Mouse (Mus musculus): ENCODE results near the gene Bcas3. TPM values are rescaled to one million over a fixed set of nuclear protein-coding genes. Genes with fewer than 3 reads are reported as not detected.

Gene Bcas3
- polyA plus RNA-seq, 1 experiment from 2014 or later: 18.1 TPM

GRCm38 (mm10) chr11:85518025-85518756 is 165.2 kb downstream of the Bcas3 start:
- no peak for ATAC-seq (ENCODE audit: insufficient read depth)
- H3K4me3 ChIP-seq (replicated peaks): no peak overlapping the region
- H3K4me1 ChIP-seq (replicated peaks): 0 out of 2 replicates have a peak, but pooled peaks cover 5% of the 10 kb centered on the region
- H3K4me2 ChIP-seq: no peak overlapping the region
- H3K9ac ChIP-seq: no peak overlapping the region
- no peaks in the 10 kb centered on the region for H3K9me3 ChIP-seq (replicated peaks)
- 26% methylated on average over 3 of the region's 3 CpGs for WGBS (ENCODE audit: insufficient replicate concordance)
- no peaks in the 10 kb centered on the region for H3K36me3 ChIP-seq (replicated peaks)
- H3K27ac ChIP-seq (replicated peaks): no peak overlapping the region
- H3K27me3 ChIP-seq: no peaks in the 10 kb centered on the region

GRCm38 (mm10) chr11:85520236-85520635 is 167.3 kb downstream of the Bcas3 start:
- no peak for ATAC-seq (ENCODE audit: insufficient read depth)

GRCm38 (mm10) chr11:85520996-85521395 is 168.0 kb downstream of the Bcas3 start:
- Histone ChIP-seq H3K9ac (no peak overlapping the region), H3K36me3 (replicated peaks) (no peaks in the 10 kb centered on the region), H3K27me3 (peaks cover 20% of the 10 kb centered on the region), H3K9me3 (replicated peaks) (no peaks in the 10 kb centered on the region), H3K4me2 (no peak overlapping the region), H3K4me3 (replicated peaks) (no peak overlapping the region), H3K4me1 (replicated peaks) (peaks cover 11% of the 10 kb centered on the region; the same call in 1 of the 2 replicates), H3K27ac (replicated peaks) (no peak overlapping the region)
- no peak for ATAC-seq (ENCODE audit: insufficient read depth)
- WGBS (ENCODE audit: insufficient replicate concordance): 49% methylated on average over 4 of the region's 4 CpGs

More at GRCm38 (mm10) chr11:85520236-85520635, 167.3 kb downstream of the Bcas3 start:
- Histone ChIP-seq H3K4me1 (replicated peaks) (peaks cover 11% of the 10 kb centered on the region; the same call in 1 of the 2 replicates), H3K27me3 (peaks cover 12% of the 10 kb centered on the region), H3K36me3 (replicated peaks) (no peaks in the 10 kb centered on the region), H3K27ac (replicated peaks) (0 out of 2 replicates have a peak overlapping the region, but pooled peaks have one; percentile 9), H3K9me3 (replicated peaks) (no peaks in the 10 kb centered on the region), H3K9ac (no peak overlapping the region), H3K4me2 (no peak overlapping the region), H3K4me3 (replicated peaks) (no peak overlapping the region)
- WGBS (ENCODE audit: insufficient replicate concordance): 82% methylated on average over 12 of the region's 12 CpGs

GRCm38 (mm10) chr11:85523646-85524045 is 170.7 kb downstream of the Bcas3 start:
- Histone ChIP-seq H3K9me3 (replicated peaks) (no peaks in the 10 kb centered on the region), H3K27ac (replicated peaks) (no peak overlapping the region), H3K9ac (no peak overlapping the region), H3K4me2 (no peak overlapping the region), H3K4me1 (replicated peaks) (peaks cover 6% of the 10 kb centered on the region; the same call in 1 of the 2 replicates), H3K4me3 (replicated peaks) (no peak overlapping the region), H3K36me3 (replicated peaks) (no peaks in the 10 kb centered on the region), H3K27me3 (peaks cover 40% of the 10 kb centered on the region)
- WGBS (ENCODE audit: insufficient replicate concordance): 52% methylated on average over 6 of the region's 6 CpGs
- ATAC-seq (ENCODE audit: insufficient read depth): no peak

GRCm38 (mm10) chr11:85524186-85524585 is 171.2 kb downstream of the Bcas3 start:
- peak overlapping the region; percentile 10; the same call in 1 of the 2 replicates for H3K4me3 ChIP-seq (replicated peaks)
- ATAC-seq (ENCODE audit: insufficient read depth): no peak

GRCm38 (mm10) chr11:85524841-85525500 is 172.0 kb downstream of the Bcas3 start:
- H3K27ac ChIP-seq (replicated peaks): 0 out of 2 replicates have a peak overlapping the region, but pooled peaks have one; percentile 24
- H3K4me2 ChIP-seq: no peak overlapping the region
- no peaks in the 10 kb centered on the region for H3K36me3 ChIP-seq (replicated peaks)
- no peak overlapping the region for H3K9ac ChIP-seq
- H3K4me3 ChIP-seq (replicated peaks): no peak overlapping the region
- WGBS (ENCODE audit: insufficient replicate concordance): 34% methylated on average over 16 of the region's 16 CpGs
- H3K4me1 ChIP-seq (replicated peaks): peaks cover 16% of the 10 kb centered on the region
- peaks cover 40% of the 10 kb centered on the region for H3K27me3 ChIP-seq
- ATAC-seq (ENCODE audit: insufficient read depth): 0 out of 2 replicates have a peak, but pooled peaks have one; percentile 16
- H3K9me3 ChIP-seq (replicated peaks): no peaks in the 10 kb centered on the region

More at GRCm38 (mm10) chr11:85524186-85524585, 171.2 kb downstream of the Bcas3 start:
- no peak overlapping the region for H3K27ac ChIP-seq (replicated peaks)
- peak overlapping the region; percentile 45 for H3K4me2 ChIP-seq
- WGBS (ENCODE audit: insufficient replicate concordance): 34% methylated on average over 12 of the region's 12 CpGs
- H3K9me3 ChIP-seq (replicated peaks): no peaks in the 10 kb centered on the region
- peaks cover 9% of the 10 kb centered on the region for H3K4me1 ChIP-seq (replicated peaks)
- no peaks in the 10 kb centered on the region for H3K36me3 ChIP-seq (replicated peaks)
- H3K9ac ChIP-seq: no peak overlapping the region
- H3K27me3 ChIP-seq: peaks cover 40% of the 10 kb centered on the region

GRCm38 (mm10) chr11:85525501-85525885 is 172.5 kb downstream of the Bcas3 start:
- H3K27me3 ChIP-seq: peaks cover 40% of the 10 kb centered on the region
- no peak for ATAC-seq (ENCODE audit: insufficient read depth)
- no peak overlapping the region for H3K9ac ChIP-seq
- H3K4me3 ChIP-seq (replicated peaks): no peak overlapping the region
- H3K27ac ChIP-seq (replicated peaks): no peak overlapping the region
- H3K36me3 ChIP-seq (replicated peaks): no peaks in the 10 kb centered on the region
- H3K4me2 ChIP-seq: no peak overlapping the region
- H3K9me3 ChIP-seq (replicated peaks): no peaks in the 10 kb centered on the region
- WGBS (ENCODE audit: insufficient replicate concordance): 34% methylated on average over 10 of the region's 10 CpGs
- peaks cover 20% of the 10 kb centered on the region for H3K4me1 ChIP-seq (replicated peaks)

GRCm38 (mm10) chr11:85525979-85526775 is 173.2 kb downstream of the Bcas3 start:
- no peak overlapping the region for H3K4me2 ChIP-seq
- ATAC-seq (ENCODE audit: insufficient read depth): no peak
- no peaks in the 10 kb centered on the region for H3K9me3 ChIP-seq (replicated peaks)
- H3K4me3 ChIP-seq (replicated peaks): no peak overlapping the region
- no peak overlapping the region for H3K27ac ChIP-seq (replicated peaks)
- H3K36me3 ChIP-seq (replicated peaks): no peaks in the 10 kb centered on the region
- H3K27me3 ChIP-seq: peaks cover 40% of the 10 kb centered on the region
- WGBS (ENCODE audit: insufficient replicate concordance): 24% methylated on average over 11 of the region's 11 CpGs
- no peak overlapping the region for H3K9ac ChIP-seq
- peaks cover 22% of the 10 kb centered on the region for H3K4me1 ChIP-seq (replicated peaks)

- ATAC-seq (ENCODE audit: insufficient read depth): no peak
- Histone ChIP-seq H3K4me3 (replicated peaks) (no peak overlapping the region), H3K9me3 (replicated peaks) (no peaks in the 10 kb centered on the region), H3K9ac (no peak overlapping the region), H3K27me3 (peaks cover 40% of the 10 kb centered on the region), H3K4me1 (replicated peaks) (peaks cover 22% of the 10 kb centered on the region), H3K36me3 (replicated peaks) (no peaks in the 10 kb centered on the region), H3K27ac (replicated peaks) (no peak overlapping the region), H3K4me2 (no peak overlapping the region)
- WGBS (ENCODE audit: insufficient replicate concordance): 77% methylated on average over 5 of the region's 5 CpGs
These were observed 174.3 kb downstream of the Bcas3 start for GRCm38 (mm10) chr11:85527261-85527660.

- Histone ChIP-seq H3K4me2 (no peak overlapping the region; the same call in 1 of the 2 replicates), H3K27me3 (peaks cover 34% of the 10 kb centered on the region), H3K27ac (replicated peaks) (no peak overlapping the region), H3K4me3 (replicated peaks) (no peak overlapping the region), H3K4me1 (replicated peaks) (peaks cover 17% of the 10 kb centered on the region), H3K9ac (no peak overlapping the region), H3K36me3 (replicated peaks) (no peaks in the 10 kb centered on the region), H3K9me3 (replicated peaks) (no peaks in the 10 kb centered on the region)
- peak; percentile 78 for ATAC-seq (ENCODE audit: insufficient read depth)
- WGBS (ENCODE audit: insufficient replicate concordance): 42% methylated on average over 5 of the region's 5 CpGs
These were observed 176.7 kb downstream of the Bcas3 start for GRCm38 (mm10) chr11:85529531-85530285.

All from liver, embryonic 15.5 days (tissue).